Mouse (Mus musculus) ES-E14 (cell line): ENCODE data around the gene Tm9sf3.

ENCODE experiments used
- CHD2 ChIP-seq: IDR thresholded peaks from 2 replicates; pipeline ENCODE4 v1.6.1; 2014; ENCODE audit warnings: mild to moderate bottlenecking, low read depth, low read length, inconsistent platforms
- HCFC1 ChIP-seq: IDR thresholded peaks from 2 replicates; pipeline ENCODE4 v1.6.1; 2012; ENCODE audit warnings: low read length, inconsistent platforms, borderline replicate concordance; ENCODE audit not compliant: insufficient read depth
- ZC3H11A ChIP-seq: IDR thresholded peaks from 2 replicates; pipeline ENCODE4 v1.6.1; 2012; ENCODE audit warnings: low read depth, mild to moderate bottlenecking, inconsistent platforms, low read length, borderline replicate concordance
- ZNF384 ChIP-seq: IDR thresholded peaks from 2 replicates; pipeline ENCODE4 v1.6.1; 2012; ENCODE audit warnings: low read depth, low read length, inconsistent platforms

DNA sequence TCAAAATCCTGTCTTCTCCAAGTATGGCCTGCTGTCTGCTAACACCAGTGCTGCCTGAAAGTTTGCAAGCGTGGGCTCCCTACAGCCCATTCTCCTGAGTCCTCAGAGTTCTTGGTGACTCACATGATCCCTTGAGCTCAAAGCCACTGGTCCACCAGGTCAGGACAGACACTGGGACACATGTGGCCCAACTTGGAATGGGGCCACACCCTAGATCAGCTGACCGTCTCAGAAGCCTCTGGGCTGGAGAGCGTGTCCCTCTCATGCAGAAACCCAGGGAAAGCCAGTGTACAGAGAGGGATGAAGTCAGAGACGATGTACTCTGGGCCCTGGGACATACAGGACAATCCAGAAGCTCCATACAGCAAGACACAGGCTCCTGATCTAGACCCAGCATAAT is 18.4 kb upstream of the Tm9sf3 start:
- no peak for TF ChIP-seq HCFC1
- TF ChIP-seq ZNF384, result no peak
- no peak for TF ChIP-seq ZC3H11A
- TF ChIP-seq CHD2, result no peak
